Mouse (Mus musculus) liver, postnatal 0 days (tissue): ENCODE results near the gene Gmeb1. TPM values are rescaled to one million over a fixed set of nuclear protein-coding genes. Genes with fewer than 3 reads are reported as not detected.

Experiments
- ATAC-seq: fragments of 200-750 bp; cut with Nextera tagmentation; 2 replicates; pipeline ENCODE4 v1.8.0; 2017; ENCODE audit warnings: mild to moderate bottlenecking, moderate library complexity
- DNase-seq: peaks from one replicate; pipeline ENCODE4 v3.0.0-alpha.2; 2016
- H3K27ac ChIP-seq: fragments of 300-500 bp; sonication (generic); 2 replicates; pipeline ENCODE4 v1.5.1; 2014; ENCODE audit warnings: antibody characterized with exemption, moderate library complexity, mild to moderate bottlenecking, low read depth
- H3K27me3 ChIP-seq: fragments of 300-500 bp; sonication (generic); 2 replicates; pipeline ENCODE4 v1.6.1; 2014; ENCODE audit warnings: low read length, control low read depth, mixed read lengths; ENCODE audit not compliant: insufficient read depth
- H3K36me3 ChIP-seq: fragments of 300-500 bp; sonication (generic); replicated peaks from 2 replicates; pipeline ENCODE4 v1.6.1; 2014; ENCODE audit warnings: mild to moderate bottlenecking, control low read depth, low read length, moderate library complexity, mixed read lengths; ENCODE audit not compliant: insufficient read depth
- H3K4me1 ChIP-seq: fragments of 300-500 bp; sonication (generic); 2 replicates; pipeline ENCODE4 v1.6.1; 2014; ENCODE audit warnings: antibody characterized with exemption, mild to moderate bottlenecking, control low read depth; ENCODE audit not compliant: insufficient read depth
- H3K4me2 ChIP-seq: fragments of 300-500 bp; sonication (generic); 2 replicates; pipeline ENCODE4 v1.6.1; 2014; ENCODE audit warnings: low read depth, mild to moderate bottlenecking, low read length, moderate library complexity, mixed read lengths
- H3K4me3 ChIP-seq: fragments of 300-500 bp; sonication (generic); 2 replicates; pipeline ENCODE4 v1.5.1; 2014; ENCODE audit warnings: low read depth, low read length
- H3K9ac ChIP-seq: fragments of 300-500 bp; sonication (generic); replicated peaks from 2 replicates; pipeline ENCODE4 v1.6.1; 2014; ENCODE audit warnings: mild to moderate bottlenecking, moderate library complexity
- H3K9me3 ChIP-seq: fragments of 300-500 bp; sonication (generic); 2 replicates; pipeline ENCODE4 v1.6.1; 2016; ENCODE audit warnings: mild to moderate bottlenecking, control low read depth, low read length, mixed read lengths
- CTCF ChIP-seq: sonication (generic); IDR thresholded peaks from 2 replicates; pipeline ENCODE4 v1.5.1; 2016; ENCODE audit warnings: antibody characterized with exemption, low read depth
- EP300 ChIP-seq: IDR thresholded peaks from 2 replicates; pipeline ENCODE4 v1.6.1; 2016; ENCODE audit warnings: antibody characterized with exemption, low read depth, mild to moderate bottlenecking
- WGBS: fragments of 180-500 bp; shearing (Covaris S2); extraction: QIAGEN DNeasy Blood & Tissue Kit; methylation state at CpG from one replicate; pipeline ENCODE4 v1.1.7; 2014; ENCODE audit not compliant: insufficient replicate concordance; 5-methylcytosine and 5-hydroxymethylcytosine counted together
- polyA plus RNA-seq: library from polyadenylated mRNA; unstranded; fragments of >200 nt; fragmentation: Nextera tagmentation; extraction: Ambion mirVana; gene quantifications from 2 replicates; pipeline ENCODE4 v1.2.1, GENCODE M21; 2015

Gmeb1 gene
- polyA plus RNA-seq, 1 experiment from 2014 or later: 8.9 TPM

GRCm38 (mm10) chr4:132266835-132267349, 5.5 kb upstream of the Gmeb1 start:
- Histone ChIP-seq H3K27me3 (no peaks in the 10 kb centered on the region), H3K9ac (no peak overlapping the region), H3K4me2 (no peak overlapping the region), H3K4me1 (peaks cover 10% of the 10 kb centered on the region), H3K4me3 (no peak overlapping the region), H3K27ac (no peak overlapping the region), H3K36me3 (no peaks in the 10 kb centered on the region), H3K9me3 (no peaks in the 10 kb centered on the region)
- TF ChIP-seq CTCF: no peak
- ATAC-seq (no peak), DNase-seq (no peak)
- WGBS: 73% methylated on average over 3 of the region's 3 CpGs

GRCm38 (mm10) chr4:132263313-132263712, 1.9 kb upstream of the Gmeb1 start:
- 73% methylated on average over 7 of the region's 7 CpGs for WGBS
- no peak for TF ChIP-seq EP300
- no peak for TF ChIP-seq CTCF
- H3K9me3 ChIP-seq: no peaks in the 10 kb centered on the region
- peaks cover 15% of the 10 kb centered on the region for H3K4me1 ChIP-seq
- H3K36me3 ChIP-seq: no peaks in the 10 kb centered on the region
- no peak for ATAC-seq
- DNase-seq: no peak
- no peak overlapping the region for H3K4me3 ChIP-seq
- H3K27ac ChIP-seq: no peak overlapping the region
- no peak overlapping the region for H3K4me2 ChIP-seq
- H3K9ac ChIP-seq: no peak overlapping the region
- H3K27me3 ChIP-seq: no peaks in the 10 kb centered on the region

GRCm38 (mm10) chr4:132262358-132262616, 885 bp upstream of the Gmeb1 start:
- TF ChIP-seq EP300 (no peak), CTCF (no peak)
- peak overlapping the region; percentile 94; the same call in 1 of the 2 replicates for H3K27ac ChIP-seq
- peak overlapping the region; percentile 90 for H3K4me2 ChIP-seq
- peaks cover 18% of the 10 kb centered on the region for H3K4me1 ChIP-seq
- H3K4me3 ChIP-seq: no peak overlapping the region
- H3K9me3 ChIP-seq: no peaks in the 10 kb centered on the region
- WGBS: 44% methylated on average over 5 of the region's 5 CpGs
- H3K27me3 ChIP-seq: no peaks in the 10 kb centered on the region
- ATAC-seq (no peak), DNase-seq (no peak)
- no peaks in the 10 kb centered on the region; the same call in 1 of the 2 replicates for H3K36me3 ChIP-seq
- H3K9ac ChIP-seq: peak overlapping the region; percentile 87; the same call in 1 of the 2 replicates

DNA sequence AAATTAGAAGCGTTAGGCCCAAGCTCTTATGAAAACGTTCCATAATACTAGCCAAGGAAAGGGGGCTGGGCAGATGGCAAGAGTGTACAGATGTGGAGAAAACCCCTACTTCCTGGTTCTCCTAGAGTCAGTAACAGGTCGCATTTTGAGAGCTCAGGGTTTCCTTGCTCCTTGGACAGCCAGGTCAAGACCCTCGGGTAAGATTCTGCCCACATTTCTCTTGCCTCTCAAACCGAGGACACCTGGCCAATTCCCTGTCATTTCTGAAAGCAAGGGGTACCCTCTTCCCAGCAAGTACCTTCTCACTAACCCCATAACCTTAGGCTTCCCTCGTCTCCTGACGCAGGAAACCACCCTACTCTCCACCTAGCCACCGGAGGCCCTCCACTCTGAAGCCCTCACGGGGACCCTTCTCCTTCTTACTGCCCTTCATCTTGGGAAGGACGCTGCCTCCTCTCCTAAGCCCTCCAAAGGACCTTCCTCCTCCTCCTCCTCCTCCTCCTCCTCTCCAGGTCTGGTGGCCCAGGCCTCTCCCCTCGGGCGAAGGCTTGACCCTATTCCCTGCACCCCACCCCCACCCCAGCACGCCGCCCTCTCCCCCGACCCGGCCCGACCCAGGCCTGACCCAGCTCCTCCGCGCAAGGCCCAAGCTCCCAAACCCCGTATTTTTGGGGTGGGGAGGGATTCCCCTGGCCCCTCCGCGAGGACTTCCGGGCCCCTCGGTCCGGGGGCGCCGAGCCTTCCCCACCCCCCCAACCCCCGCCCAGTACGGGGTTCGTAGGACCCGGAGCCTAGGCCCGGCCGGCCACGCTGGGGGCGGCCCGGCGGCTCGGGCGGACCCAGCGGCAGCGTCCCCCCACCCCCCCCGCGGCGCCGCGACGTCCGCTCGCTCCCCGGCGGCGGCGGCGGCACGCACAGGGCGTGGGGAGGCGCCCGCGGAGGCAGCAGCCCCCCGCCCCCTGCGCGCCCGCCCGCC, 710 bp downstream of the Gmeb1 start:
- Histone ChIP-seq H3K9ac (peak overlapping the region; percentile 87), H3K36me3 (no peaks in the 10 kb centered on the region; the same call in 1 of the 2 replicates), H3K4me3 (peak overlapping the region; percentile 76), H3K4me2 (peak overlapping the region; percentile 90), H3K27ac (peak overlapping the region; percentile 94), H3K27me3 (no peaks in the 10 kb centered on the region), H3K9me3 (no peaks in the 10 kb centered on the region), H3K4me1 (peaks cover 18% of the 10 kb centered on the region)
- WGBS: 3% methylated on average over 20 of the region's 64 CpGs
- peak; percentile 80 for DNase-seq
- TF ChIP-seq CTCF: no peak
- ATAC-seq: peak; percentile 88

DNA sequence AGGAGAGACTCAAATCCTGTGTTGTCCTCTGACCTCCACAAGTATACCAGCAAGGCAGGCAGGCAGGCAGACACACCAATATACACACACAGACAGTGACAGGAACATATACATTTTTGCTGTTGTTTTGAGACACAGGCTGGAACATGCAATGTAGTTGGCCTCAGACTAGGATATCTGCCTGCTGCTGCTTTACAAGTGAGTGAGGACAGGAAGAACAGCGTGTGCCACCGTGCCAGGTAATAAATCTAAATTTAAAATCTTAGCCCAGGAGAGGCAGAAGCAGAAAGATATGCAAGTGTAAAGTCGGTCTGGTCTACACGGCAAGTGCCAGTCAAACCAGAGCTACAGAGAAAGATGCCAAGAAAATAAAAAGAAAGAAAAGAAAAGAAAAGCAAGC, 2.2 kb downstream of the Gmeb1 start:
- Histone ChIP-seq H3K27ac (peak overlapping the region; percentile 56; the same call in 1 of the 2 replicates), H3K36me3 (no peaks in the 10 kb centered on the region; the same call in 1 of the 2 replicates), H3K27me3 (no peaks in the 10 kb centered on the region), H3K4me1 (peaks cover 19% of the 10 kb centered on the region), H3K9me3 (no peaks in the 10 kb centered on the region), H3K4me3 (no peak overlapping the region), H3K9ac (no peak overlapping the region), H3K4me2 (0 out of 2 replicates have a peak overlapping the region, but pooled peaks have one; percentile 90)
- TF ChIP-seq EP300 (no peak), CTCF (no peak)
- DNase-seq (no peak), ATAC-seq (no peak)
- 57% methylated on average over 4 of the region's 4 CpGs for WGBS

DNA sequence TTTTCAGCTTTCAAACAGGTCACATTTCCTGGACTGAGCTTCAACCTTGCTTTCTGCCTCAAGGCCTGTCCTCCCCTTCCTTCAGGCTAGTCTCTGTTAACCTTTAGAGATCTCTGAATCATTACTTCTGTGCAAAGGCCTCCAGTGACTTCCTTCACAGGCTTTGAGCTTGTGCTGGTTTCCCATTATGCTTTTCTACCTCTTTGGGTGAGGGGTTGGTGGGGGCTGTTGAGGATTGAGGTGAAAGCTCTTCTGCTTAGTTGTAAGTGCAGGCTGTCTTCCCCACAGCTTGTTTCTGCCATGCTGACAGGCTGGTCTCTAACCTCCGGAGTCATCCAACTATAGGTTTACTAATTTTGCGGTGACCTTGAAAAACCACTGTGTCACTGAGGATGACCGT, 5.0 kb downstream of the Gmeb1 start:
- H3K4me2 ChIP-seq: no peak overlapping the region
- no peaks in the 10 kb centered on the region for H3K9me3 ChIP-seq
- no peak overlapping the region for H3K9ac ChIP-seq
- no peaks in the 10 kb centered on the region for H3K27me3 ChIP-seq
- H3K36me3 ChIP-seq: peaks cover 2% of the 10 kb centered on the region
- peaks cover 25% of the 10 kb centered on the region for H3K4me1 ChIP-seq
- H3K27ac ChIP-seq: no peak overlapping the region
- ATAC-seq: no peak
- no peak overlapping the region for H3K4me3 ChIP-seq
- 89% methylated on average over 3 of the region's 3 CpGs for WGBS
- TF ChIP-seq CTCF: no peak
- TF ChIP-seq EP300: no peak
- DNase-seq: no peak
